Mouse (Mus musculus) gastrocnemius, adult 18-20 months (tissue): Measurements from ENCODE around the gene Vmn2r101. TPM values are rescaled to one million over a fixed set of nuclear protein-coding genes. Genes with fewer than 3 reads are reported as not detected.

Experiments
- DNase-seq: peaks from one replicate; pipeline ENCODE4 v3.0.0; 2021; ENCODE audit warnings: low spot score
- long read RNA-seq, 2 experiments: library from polyadenylated mRNA; stranded (forward); transcript quantifications; one replicate each; pipeline ENCODE4 v2.0.0; 2021
- total RNA-seq, 2 experiments: library from RNA; stranded (reverse); gene quantifications; 2 replicates each; pipeline ENCODE4 v1.2.3; 2021

Gene Vmn2r101
- not detected for total RNA-seq
- long read RNA-seq, experiment 1: 0 reads
- long read RNA-seq, experiment 2: 0 reads

GRCm38 (mm10) chr17:19576927-19577326, at the start of gene Vmn2r101:
Gene Vmn2r101 (plus strand): TSS chr17:19577227.
- no peak for DNase-seq

- no peak for DNase-seq
These were observed 52.3 kb downstream of the Vmn2r101 start for GRCm38 (mm10) chr17:19629328-19629727.

DNA sequence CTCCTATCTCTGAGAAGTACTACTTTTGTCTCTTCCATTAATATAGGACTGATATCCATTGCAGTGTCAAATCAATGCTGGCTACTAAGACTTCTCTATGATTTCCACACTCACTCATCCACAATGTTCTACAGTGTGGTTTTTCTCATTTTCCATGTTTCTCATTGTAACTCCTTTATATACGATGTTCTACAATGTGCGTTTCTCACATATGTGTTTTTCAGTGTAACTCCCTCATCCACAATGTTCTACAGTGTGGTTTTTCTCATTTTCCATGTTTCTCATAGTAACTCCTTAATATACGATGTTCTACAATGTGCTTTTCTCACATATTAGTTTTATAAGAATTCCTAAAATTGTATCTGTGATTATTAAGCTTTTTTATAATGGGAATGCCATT, 81.4 kb downstream of the Vmn2r101 start:
- no peak for DNase-seq

DNA sequence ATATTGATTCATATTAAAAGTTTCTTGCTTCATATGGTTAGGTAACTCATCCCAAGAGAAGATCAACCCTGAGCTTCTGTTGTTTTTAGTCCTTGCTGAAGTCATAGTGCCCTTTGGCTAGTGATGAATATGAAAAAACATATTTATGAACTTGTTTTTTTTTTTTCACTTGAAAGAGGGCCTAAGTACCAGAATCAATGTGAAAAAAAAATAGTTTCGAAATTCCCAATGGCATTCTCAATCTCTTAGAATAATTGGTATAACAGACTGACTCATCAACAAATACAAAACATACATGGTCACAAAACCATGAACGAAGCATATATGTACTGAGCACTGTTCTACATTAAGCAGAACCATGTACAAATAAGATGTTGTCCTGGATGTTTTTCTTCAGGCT, 83.0 kb downstream of the Vmn2r101 start, which contains the start of gene Vmn2r102:
Vmn2r102 (plus strand) TSS at position 301 of the 400 bp plus-strand sequence.
- no peak for DNase-seq

Other genes with a start within 250 kb of the Vmn2r101 start
- not detected for gene Vmn2r99, start 215.3 kb upstream of the Vmn2r101 start, total RNA-seq
- not detected for gene Vmn2r100, start 72.5 kb upstream of the Vmn2r101 start, total RNA-seq
- gene Vmn2r102, start 83.1 kb downstream of the Vmn2r101 start, total RNA-seq: not detected
- not detected for gene Vmn2r103, start 196.1 kb downstream of the Vmn2r101 start, total RNA-seq